Mouse (Mus musculus) cerebellum, postnatal 36 days (tissue): ENCODE data around the gene Mycn.

ENCODE experiments used
- DNase-seq, 2 experiments: peaks; one replicate each; pipeline ENCODE4 v3.0.0; 2021 to 2022; ENCODE audit warnings: mixed read lengths in 2 of 2

Gene Mycn

DNA sequence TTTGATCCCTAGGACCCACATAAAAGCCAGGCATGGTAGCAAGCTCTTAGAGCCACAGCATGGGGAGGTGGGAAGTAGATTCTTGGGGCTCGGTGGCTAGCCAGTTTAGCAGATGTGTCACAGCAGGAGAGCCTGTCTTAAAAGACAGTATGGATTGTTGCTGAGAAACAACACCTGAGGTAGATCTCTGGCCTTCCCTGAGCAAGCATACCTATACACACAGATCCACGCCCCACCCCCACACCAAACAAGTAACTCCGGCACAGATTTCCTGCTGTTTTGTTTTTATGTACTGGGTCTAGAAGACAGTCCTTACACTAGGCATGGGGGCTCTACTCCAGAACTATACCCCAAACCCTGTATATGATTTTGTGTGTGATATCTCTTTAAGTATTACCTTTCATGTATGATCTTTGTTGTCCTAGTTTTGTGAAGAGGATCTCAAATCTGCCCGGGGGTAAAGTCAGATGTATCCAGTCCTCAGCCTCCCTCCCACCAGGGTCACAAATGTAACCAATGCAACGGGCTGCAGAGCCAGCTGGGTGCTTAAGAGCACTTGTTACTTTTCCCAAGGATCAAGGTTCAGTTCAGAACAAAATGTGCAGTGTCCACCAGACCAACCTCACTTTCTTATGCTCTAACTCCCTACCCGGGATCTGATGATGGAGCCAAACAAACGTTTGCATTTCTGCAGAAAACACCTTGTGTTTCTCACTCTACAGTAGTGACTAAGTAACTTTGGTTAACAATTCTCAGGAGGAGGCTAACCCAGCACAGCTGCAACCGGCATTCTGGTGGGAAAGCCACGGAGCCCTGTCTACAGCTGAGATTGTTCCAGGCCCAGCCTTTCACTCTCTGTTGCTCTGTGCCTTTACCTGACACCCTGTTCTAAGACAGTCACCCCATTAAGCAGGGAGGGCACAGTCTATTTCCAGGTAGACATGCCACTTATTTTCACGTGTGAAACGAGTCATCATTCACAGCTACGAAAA is 21.3 kb downstream of the Mycn start:
- DNase-seq: no peak

DNA sequence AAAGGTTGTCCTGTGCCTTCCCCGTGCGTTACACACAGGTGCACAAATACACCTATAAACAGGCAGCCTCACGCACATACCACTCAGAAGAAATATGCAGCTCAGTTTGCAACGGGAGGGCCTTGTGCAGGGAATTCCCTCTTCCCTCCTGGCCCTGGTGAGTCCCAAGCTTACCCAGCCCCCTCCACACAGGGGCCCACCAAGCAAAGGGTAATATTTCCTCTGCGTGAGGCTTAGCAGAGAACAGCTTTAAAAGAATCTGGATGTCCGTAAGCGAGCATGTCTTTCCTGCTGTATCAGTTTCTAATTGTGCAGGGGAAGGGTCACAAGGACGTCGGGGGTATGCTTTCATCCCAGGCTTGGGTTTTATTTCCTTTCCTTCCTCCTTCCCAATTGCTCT is 25.4 kb downstream of the Mycn start:
- DNase-seq: no peak

DNA sequence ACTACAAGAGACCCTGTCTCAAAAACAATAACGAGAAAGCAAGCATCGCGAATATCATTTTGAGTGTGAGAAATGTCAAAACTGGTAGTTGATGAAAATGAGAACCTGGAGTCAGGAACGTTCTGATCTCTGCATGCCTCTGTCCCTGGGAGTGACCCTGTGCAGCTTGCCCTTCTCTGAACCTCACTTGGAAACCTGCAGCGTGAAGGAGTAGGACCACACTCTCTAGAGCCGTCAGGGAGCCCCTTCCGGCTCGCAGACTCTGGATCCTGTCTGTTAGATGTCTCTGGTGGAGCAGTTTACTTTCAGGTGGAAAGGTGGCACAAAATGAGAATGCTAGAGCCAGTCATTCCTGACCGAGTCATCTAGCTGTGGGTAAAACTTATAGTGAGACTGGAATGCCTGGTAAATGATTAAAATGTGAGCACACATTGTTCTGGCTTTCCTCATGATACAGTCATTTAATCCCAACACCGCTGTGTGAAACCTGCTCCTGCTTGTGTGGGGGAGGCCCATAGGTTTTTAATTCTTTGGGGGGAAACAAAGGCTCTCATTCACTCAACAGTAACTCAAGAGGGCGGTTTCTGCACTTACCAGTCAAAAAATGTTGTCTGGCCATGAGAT is 31.2 kb downstream of the Mycn start:
- no peak for DNase-seq

DNA sequence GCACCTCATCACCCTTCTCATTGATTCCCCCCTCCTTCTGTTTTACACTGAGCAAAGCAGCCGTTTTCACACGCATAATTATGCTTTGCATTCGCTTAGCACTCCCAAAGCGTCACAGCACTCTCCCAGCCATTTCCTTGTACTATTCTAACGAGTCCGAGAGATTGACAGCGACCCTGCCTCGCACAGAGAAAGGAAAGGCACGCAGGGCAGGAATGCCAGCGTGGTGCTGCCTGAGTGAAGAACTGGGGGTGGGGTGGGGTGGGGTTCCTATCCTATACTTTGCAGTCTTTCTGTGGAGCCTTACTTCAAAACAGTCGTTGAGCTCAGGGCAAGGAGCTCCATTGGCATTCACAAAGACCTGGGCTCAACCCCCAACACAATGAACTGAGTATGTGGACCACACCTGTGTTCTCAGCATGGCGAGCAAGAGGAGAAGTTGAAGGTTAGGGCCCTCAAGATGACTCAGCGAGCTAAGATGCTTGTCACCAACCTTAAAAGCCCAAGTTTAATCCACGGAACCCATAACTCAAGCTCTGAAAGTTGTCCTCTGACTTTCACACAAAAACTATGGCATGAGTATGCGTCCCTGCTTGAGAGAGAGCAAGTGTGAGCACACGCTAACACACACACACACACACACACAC is 32.0 kb downstream of the Mycn start:
- no peak for DNase-seq

DNA sequence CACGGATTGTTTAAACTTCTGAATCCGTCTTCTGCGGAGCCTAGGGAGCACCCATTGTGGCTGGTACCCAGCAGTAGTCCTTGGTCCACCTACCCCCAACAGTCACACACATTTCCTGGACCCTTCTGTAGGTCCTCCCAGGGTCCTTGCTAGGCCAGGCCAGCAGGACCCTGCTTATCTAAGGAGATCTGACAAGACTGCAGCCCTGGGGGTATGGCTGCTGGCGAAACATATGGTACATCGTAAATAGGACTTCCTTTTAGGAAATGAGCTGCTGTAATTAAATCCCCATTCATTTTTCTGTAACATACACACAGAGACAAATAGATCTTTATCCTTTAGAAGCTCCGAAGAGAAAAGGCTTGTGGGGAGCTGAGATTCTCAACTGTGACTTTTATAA is 34.9 kb downstream of the Mycn start:
- no peak for DNase-seq

DNA sequence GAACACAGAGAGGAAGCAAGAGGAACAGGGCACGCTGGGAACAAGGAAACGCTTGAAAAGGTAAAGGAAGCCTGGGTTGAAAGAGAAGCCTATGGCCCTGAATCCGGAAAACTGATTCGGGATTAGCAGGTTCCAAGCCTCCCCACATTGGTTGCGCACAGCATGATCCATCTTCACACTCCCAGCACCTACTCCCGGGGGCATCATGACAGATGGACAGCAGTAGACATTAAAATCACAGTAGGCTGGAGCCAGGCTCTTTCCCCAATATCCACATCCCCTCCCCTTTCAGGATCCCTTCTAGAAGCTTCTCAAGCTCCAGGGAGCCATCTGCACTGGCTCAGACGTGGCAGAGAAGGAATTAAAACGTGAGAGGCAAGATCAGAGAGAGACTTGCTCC is 35.4 kb downstream of the Mycn start:
- DNase-seq: no peak

DNA sequence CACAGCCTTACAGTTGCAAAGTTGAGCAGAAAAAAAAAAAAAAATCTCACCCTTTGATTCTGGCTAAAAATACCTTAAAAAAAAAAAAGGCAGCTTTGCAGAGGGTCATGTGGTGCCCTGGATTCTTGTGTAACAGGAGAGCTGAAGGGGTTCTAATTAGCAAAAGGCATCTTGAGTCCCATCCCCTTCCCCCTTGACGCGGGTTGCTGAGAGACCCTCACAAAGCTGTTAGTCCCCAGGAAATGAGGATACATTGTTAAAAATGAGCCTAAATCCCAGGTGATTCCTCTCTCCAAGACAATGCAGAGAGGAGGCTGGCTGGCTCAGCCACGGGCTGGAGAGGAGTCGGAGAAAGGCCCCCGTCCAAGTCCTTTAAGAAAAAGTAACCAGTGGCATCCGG is 36.6 kb downstream of the Mycn start:
- DNase-seq: peak in 1 of 2 experiments; percentile 7

DNA sequence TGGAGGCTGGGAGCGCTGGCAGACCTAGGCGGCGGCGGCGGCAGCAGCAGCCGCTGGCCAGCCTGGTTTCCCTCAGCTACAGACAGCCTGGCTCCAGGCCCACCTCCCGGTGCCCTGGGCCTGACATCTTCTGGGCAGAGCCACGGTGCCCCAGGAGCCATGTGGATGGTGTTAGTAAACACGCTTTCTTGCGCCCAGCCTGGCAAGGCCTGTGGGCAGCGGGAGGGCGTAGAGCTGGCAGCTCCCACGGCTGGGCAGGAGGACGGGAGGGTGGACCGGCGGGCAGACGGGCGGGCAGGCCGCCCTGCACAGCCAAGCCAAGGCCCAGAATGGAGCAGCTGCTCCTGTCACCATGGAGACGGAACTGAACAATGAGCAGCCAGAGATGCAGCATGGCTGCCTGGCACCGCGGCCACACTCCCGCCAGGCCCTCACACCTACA is 37.2 kb downstream of the Mycn start:
- DNase-seq: peak; percentile 90 to 95

DNA sequence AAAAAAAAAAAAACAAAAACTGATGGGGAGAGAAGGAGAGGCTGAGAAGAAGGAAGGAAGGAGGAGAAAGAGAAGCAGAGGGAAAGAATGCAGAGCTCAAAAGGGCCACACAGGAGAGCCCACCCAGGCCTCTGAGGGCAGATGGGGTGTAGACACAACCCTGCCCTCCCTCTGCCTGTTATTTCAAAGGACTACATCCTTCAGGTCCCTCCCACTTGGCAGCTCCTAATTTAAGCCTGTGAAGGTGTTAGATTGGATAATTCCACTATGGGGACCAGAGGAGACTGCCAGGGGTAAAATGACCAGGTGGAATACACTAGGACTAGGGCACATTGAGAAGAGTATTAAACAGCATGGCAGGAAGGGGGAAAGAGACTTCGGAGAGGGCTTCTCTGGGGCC is 37.6 kb downstream of the Mycn start:
- no peak for DNase-seq

DNA sequence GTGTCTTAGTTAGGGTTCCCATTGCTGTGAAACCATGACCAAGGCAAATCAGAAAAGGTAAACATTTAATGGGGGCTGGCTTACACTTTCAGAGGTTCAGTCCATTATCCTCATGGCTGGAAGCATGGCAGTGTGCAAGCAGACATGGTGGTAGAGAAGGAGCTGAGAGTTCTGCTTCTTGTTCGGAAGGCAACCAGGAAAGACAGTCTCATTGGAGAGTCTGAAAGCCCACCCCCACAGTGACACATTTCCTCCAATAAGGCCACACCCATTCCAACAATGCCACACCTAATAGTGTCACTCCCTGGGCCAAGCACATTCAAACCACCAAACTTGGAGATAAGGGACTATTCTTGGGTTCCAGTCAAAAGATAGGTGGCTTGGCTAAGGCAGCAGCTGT is 39.3 kb downstream of the Mycn start:
- no peak for DNase-seq

DNA sequence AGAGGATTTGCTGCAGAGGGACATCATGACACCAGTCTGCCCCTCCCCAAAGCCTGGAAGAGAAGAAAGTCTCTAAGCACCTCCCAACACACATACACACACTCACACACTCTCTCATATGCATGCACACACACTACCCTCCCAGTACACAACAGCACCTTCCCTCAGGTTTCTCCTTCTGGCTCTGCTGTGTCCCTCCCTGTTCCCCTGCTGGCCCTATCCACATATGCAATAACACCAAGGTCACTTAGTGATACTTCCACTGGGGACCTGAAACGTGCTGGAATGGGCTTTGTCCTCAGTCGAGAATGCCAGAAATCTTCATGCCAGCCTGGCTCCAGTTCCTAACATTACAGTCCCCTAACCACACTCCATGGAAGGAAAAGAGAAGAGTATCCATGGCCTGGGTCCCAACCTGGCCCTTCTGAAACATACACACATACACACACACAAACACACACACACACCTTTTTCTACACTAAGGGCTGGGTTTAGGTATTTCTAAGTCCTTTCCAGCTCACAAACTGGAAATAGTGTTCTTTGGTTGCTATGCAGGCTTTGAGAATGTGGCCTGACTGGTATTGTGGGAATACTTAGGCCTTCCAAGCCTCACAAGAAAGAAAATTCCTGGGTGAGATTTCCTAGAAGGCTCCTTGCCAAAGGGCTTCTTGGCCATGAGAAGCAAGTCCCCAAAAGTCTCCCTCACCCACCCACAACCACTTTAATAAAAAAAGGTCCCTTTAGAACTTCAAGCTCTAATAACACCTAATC is 43.2 kb downstream of the Mycn start:
- DNase-seq: no peak

DNA sequence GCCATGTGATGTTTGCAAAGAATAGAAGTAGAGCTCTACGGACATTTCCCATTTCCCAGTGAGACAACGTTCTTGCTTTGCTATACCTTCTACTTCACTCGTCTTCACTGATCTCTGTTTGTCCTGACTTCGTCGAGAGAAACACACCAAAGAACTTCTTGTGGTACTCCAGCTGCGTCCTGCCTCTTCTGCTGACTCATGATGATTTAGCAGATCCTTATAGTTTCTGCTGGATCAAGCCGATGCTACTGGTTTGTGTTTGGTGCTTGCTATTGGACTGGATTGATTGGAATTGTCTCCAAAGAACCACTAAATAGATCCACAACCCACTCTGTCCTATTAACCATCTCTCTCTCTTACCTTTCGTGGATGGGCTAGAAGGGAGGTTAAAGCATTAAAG is 47.7 kb downstream of the Mycn start:
- no peak for DNase-seq

DNA sequence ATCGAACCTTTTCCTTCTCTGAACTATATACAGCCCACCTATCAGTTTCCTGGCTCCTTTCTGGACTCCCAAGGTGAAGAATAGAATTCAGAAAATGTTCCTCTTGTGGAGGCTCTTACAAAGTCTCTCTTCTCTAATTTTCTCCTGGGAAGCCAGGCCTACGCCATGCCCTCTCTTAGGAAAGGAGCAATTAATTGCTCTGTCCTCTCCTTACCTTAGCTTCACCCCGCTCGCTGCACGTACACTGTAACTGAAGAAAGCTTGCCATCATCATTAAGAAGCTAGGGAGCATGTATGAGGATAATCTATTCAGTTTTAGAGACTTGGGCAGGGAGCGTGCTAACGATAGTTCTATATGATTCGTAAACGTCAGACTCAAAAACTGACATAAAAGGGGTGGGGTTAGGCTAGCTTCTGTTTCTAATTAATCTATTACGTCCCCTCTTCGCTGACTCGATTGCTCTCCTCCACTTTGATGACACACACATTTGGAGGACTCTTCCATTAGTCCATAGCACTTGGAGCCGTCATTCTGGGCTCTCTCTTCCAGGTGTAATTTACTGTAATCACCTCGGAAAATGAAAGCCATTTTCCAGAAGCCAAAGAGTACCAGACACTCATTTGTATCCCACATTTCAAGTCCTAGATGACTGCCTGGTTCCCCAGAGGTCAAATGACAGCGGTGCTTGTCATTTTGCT is 55.4 kb downstream of the Mycn start:
- DNase-seq: no peak
